Mouse (Mus musculus): ENCODE measurements at regions not wholly inside any gene's neighbourhood (a gene's known extent, or its start where the extent isn't known, plus 50 kb on each side); places are given as distances from the start of the nearest gene placed in this dataset.

GRCm38 (mm10) chr9:12157157-12157556 is 1088.5 kb downstream of the Jrkl start:
- Histone ChIP-seq H3K27me3 (replicated peaks; ENCODE audit: control insufficient read depth, insufficient read depth, low read length) (no peaks in the 10 kb centered on the region), H3K27ac (ENCODE audit: low read depth, low read length) (no peak overlapping the region), H3K4me2 (ENCODE audit: low read length) (no peak overlapping the region), H3K36me3 (ENCODE audit: control insufficient read depth, insufficient read depth, low read length) (no peaks in the 10 kb centered on the region), H3K4me1 (ENCODE audit: control insufficient read depth, insufficient read depth, low read length) (no peaks in the 10 kb centered on the region), H3K4me3 (ENCODE audit: low read depth, low read length) (no peak overlapping the region), H3K9me3 (replicated peaks; ENCODE audit: control insufficient read depth, low read length) (no peaks in the 10 kb centered on the region), H3K9ac (ENCODE audit: low read length) (no peak overlapping the region)
- WGBS, result 63% methylated on average over 2 of the region's 2 CpGs
- DNase-seq (ENCODE audit: low spot score), result peak; percentile 7
- ATAC-seq, result no peak

- DNase-seq (ENCODE audit: low spot score), result peak; percentile 11
Measured at GRCm38 (mm10) chr9:12113374-12113773, 1132.3 kb downstream of the Jrkl start.

More at GRCm38 (mm10) chr9:12113374-12113773, 1132.3 kb downstream of the Jrkl start:
- no peak overlapping the region for H3K4me3 ChIP-seq (ENCODE audit: low read depth, low read length)
- no peak overlapping the region for H3K9ac ChIP-seq (ENCODE audit: low read length)
- H3K4me2 ChIP-seq (ENCODE audit: low read length), result no peak overlapping the region
- no peak for ATAC-seq
- no peaks in the 10 kb centered on the region for H3K4me1 ChIP-seq (ENCODE audit: control insufficient read depth, insufficient read depth, low read length)
- no peaks in the 10 kb centered on the region for H3K9me3 ChIP-seq (replicated peaks; ENCODE audit: control insufficient read depth, low read length)
- no peaks in the 10 kb centered on the region for H3K27me3 ChIP-seq (replicated peaks; ENCODE audit: control insufficient read depth, insufficient read depth, low read length)
- no peaks in the 10 kb centered on the region for H3K36me3 ChIP-seq (ENCODE audit: control insufficient read depth, insufficient read depth, low read length)
- no peak overlapping the region for H3K27ac ChIP-seq (ENCODE audit: low read depth, low read length)
